Mouse (Mus musculus): ENCODE measurements around the gene Mfsd4a. TPM values are rescaled to one million over a fixed set of nuclear protein-coding genes. Genes with fewer than 3 reads are reported as not detected.

Mfsd4a gene
- polyA plus RNA-seq, 1 experiment from 2014 or later, result 27.3 TPM

DNA sequence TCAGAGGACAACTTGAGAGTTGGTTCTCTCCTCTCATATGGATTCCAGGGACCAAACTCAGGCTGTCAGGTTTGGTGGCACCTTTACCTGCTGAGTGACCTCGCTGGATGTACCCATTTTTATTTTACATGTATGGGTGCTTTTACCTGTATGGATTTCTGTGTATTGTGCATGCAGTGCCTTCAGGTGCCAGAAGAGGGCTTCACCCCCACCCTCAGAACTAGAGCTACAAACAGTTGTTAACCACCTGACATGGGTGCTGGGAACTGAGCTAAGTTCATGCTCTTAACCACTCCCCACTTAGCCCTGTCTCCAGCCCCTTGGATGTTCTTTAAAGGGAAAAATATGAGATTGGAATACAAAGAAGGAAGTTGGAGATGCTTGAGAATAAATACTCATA is 53.1 kb downstream of the Mfsd4a start:
- H3K4me1 ChIP-seq (replicated peaks; ENCODE audit: insufficient read depth, low read length), result 0 out of 2 replicates have a peak, but pooled peaks cover 9% of the 10 kb centered on the region
- H3K4me3 ChIP-seq (replicated peaks; ENCODE audit: low read depth, low read length), result no peak overlapping the region
- peak; percentile 34 for TF ChIP-seq CTCF (IDR thresholded peaks at IDR 0.05; ENCODE audit: low read depth)
- no peak overlapping the region for H3K4me2 ChIP-seq (ENCODE audit: low read length)
- no peaks in the 10 kb centered on the region for H3K27me3 ChIP-seq (ENCODE audit: insufficient read depth, low read length)
- no peak for ATAC-seq (replicated peaks; ENCODE audit: low FRiP score, low read depth)
- 96% methylated on average over 1 of the region's 1 CpGs for WGBS
- peaks cover 34% of the 10 kb centered on the region for H3K36me3 ChIP-seq (ENCODE audit: insufficient read depth, low read length)
- DNase-seq (ENCODE audit: low spot score), result no peak
- H3K27ac ChIP-seq, result no peak overlapping the region
- no peak overlapping the region for H3K9ac ChIP-seq (ENCODE audit: low read depth, low read length)
- no peaks in the 10 kb centered on the region for H3K9me3 ChIP-seq (replicated peaks; ENCODE audit: low read length)

DNA sequence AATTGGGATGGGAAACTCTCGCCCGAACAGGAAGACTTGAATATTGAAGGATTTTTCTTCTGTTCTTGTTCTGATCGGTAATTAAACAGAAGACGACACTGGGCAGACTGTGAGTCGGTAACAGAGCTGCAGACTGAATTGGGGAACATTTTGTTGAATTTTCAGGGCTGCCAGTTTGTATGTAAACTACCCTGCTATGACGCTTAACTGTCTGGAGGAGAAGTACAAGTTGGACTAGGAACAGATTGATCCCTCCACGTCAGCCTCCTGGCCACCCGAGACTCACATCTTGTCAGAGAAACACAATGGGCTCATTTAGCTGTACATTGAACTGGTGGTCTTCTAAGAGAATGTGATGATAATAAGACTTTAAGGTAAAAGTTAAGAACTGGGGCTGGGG is 55.0 kb downstream of the Mfsd4a start:
- peaks cover 17% of the 10 kb centered on the region; the same call in 1 of the 2 replicates for H3K4me1 ChIP-seq (replicated peaks; ENCODE audit: insufficient read depth, low read length)
- H3K4me2 ChIP-seq (ENCODE audit: low read length), result no peak overlapping the region
- ATAC-seq (replicated peaks; ENCODE audit: low FRiP score, low read depth) (no peak), DNase-seq (ENCODE audit: low spot score) (no peak)
- H3K4me3 ChIP-seq (replicated peaks; ENCODE audit: low read depth, low read length), result no peak overlapping the region
- WGBS, result 87% methylated on average over 8 of the region's 8 CpGs
- TF ChIP-seq CTCF (IDR thresholded peaks at IDR 0.05; ENCODE audit: low read depth), result no peak
- no peak overlapping the region for H3K27ac ChIP-seq
- H3K9ac ChIP-seq (ENCODE audit: low read depth, low read length), result no peak overlapping the region
- no peaks in the 10 kb centered on the region for H3K27me3 ChIP-seq (ENCODE audit: insufficient read depth, low read length)
- H3K36me3 ChIP-seq (ENCODE audit: insufficient read depth, low read length), result peaks cover 16% of the 10 kb centered on the region; the same call in 1 of the 2 replicates
- no peaks in the 10 kb centered on the region for H3K9me3 ChIP-seq (replicated peaks; ENCODE audit: low read length)

DNA sequence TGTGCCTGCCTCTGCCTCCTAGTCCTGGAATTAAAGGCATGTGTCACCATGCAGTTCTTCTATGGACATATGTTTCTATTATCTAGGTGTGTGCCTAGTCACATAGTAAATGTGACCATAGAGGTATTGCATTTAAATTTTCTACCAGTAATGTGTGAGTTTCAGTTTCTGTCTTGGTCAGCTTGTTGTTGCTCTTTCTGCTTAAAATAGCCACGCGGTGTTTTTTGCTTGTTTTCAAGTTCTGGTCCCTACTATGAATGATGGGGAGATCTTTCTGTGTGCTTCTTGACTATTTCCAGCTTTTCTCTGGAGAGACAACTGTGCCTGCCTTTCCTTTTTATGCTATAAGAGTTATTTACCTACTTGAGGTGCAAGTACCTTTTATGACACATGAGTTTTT is 56.1 kb downstream of the Mfsd4a start:
- DNase-seq (ENCODE audit: low spot score) (no peak), ATAC-seq (replicated peaks; ENCODE audit: low FRiP score, low read depth) (no peak)
- Histone ChIP-seq H3K4me3 (replicated peaks; ENCODE audit: low read depth, low read length) (no peak overlapping the region), H3K9me3 (replicated peaks; ENCODE audit: low read length) (no peaks in the 10 kb centered on the region), H3K27me3 (ENCODE audit: insufficient read depth, low read length) (no peaks in the 10 kb centered on the region), H3K4me2 (ENCODE audit: low read length) (no peak overlapping the region), H3K9ac (ENCODE audit: low read depth, low read length) (no peak overlapping the region), H3K36me3 (ENCODE audit: insufficient read depth, low read length) (peaks cover 10% of the 10 kb centered on the region; the same call in 1 of the 2 replicates), H3K4me1 (replicated peaks; ENCODE audit: insufficient read depth, low read length) (peaks cover 18% of the 10 kb centered on the region; the same call in 1 of the 2 replicates), H3K27ac (no peak overlapping the region)
- 79% methylated on average over 2 of the region's 2 CpGs for WGBS
- TF ChIP-seq CTCF (IDR thresholded peaks at IDR 0.05; ENCODE audit: low read depth), result no peak

DNA sequence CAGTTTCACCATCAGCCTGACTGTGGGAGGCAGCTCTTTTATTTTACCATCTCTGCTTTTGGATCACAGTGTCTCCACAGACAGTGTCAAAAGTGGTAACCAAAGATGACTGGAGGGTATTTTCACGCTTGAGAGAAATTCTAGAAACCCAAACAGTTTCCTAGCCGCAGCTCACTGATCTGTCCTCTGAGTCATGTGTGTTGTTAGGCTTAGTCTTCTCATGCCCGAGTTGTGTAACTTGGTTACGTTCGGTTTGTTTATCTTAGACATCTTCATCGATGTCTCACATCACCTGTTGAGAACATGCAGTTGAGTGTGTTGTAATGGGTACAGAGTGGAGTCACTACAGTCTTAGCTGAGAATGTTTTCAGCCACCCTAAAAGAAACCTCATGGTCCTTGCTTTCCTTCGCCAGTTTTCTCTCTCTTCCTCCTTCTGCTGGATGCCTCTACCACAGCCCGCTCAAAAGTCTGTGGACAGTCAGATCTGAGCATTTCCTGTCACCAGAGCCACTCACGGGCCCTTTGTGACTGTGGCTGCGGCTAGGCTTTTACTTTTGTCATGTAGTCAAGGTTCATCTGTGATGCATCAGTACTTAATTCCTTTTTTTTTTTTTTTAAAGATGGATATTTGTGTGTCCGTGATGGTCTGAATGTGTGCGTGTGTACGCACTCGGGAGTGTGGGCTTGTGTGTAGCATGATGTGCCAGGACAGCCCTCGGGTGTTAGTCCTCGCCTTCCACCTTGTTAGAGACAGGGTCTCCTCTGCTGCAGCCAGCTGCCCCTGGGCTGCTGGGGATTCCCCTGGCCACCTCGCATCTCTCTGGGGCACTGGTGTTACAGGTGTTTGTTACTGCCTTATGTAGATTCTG is 57.0 kb downstream of the Mfsd4a start:
- H3K4me3 ChIP-seq (replicated peaks; ENCODE audit: low read depth, low read length), result no peak overlapping the region
- H3K27ac ChIP-seq, result no peak overlapping the region
- H3K4me2 ChIP-seq (ENCODE audit: low read length), result no peak overlapping the region
- 71% methylated on average over 17 of the region's 17 CpGs for WGBS
- peaks cover 22% of the 10 kb centered on the region; the same call in 1 of the 2 replicates for H3K4me1 ChIP-seq (replicated peaks; ENCODE audit: insufficient read depth, low read length)
- no peaks in the 10 kb centered on the region for H3K9me3 ChIP-seq (replicated peaks; ENCODE audit: low read length)
- no peak for TF ChIP-seq CTCF (IDR thresholded peaks at IDR 0.05; ENCODE audit: low read depth)
- ATAC-seq (replicated peaks; ENCODE audit: low FRiP score, low read depth) (no peak), DNase-seq (ENCODE audit: low spot score) (peak; percentile 37)
- H3K9ac ChIP-seq (ENCODE audit: low read depth, low read length), result no peak overlapping the region
- H3K27me3 ChIP-seq (ENCODE audit: insufficient read depth, low read length), result no peaks in the 10 kb centered on the region
- 0 out of 2 replicates have a peak, but pooled peaks cover 6% of the 10 kb centered on the region for H3K36me3 ChIP-seq (ENCODE audit: insufficient read depth, low read length)

DNA sequence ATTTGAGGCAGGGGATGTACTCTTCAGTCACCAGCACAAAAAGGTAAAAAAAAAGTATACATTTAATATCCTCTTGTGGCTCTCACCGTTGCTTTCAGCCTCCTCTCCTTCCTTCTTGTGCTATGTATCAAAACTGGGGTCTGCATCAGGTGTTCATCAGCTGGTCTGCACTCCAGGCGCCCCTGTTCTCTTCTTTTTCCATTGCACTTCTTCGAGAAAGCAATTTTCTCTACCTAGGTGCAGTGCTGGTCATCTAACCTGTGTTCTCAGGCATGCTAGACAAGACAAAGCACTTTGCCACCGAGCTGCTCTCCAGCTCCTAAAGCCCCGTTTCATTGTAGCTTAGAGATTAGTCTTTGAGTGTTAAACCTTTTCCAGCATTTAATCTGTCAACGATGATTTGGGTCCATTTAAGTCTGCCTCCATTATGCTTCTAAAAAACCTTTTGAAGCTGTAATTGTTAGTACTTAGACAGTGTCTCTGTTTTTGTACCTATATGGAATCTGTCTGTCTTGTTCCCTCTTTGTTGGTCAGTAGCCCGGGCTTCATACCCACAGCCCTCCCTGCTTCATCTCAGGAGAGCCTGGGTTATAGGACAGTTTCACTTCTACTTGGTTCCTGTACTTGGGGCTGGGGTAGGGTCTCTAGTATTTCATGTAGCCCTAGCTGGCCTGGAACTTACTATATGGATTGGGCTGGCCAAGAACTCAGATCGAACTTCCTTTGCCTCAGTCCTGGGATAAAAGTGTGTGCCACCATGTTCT is 58.8 kb downstream of the Mfsd4a start:
- peaks cover 22% of the 10 kb centered on the region; the same call in 1 of the 2 replicates for H3K4me1 ChIP-seq (replicated peaks; ENCODE audit: insufficient read depth, low read length)
- H3K27me3 ChIP-seq (ENCODE audit: insufficient read depth, low read length), result no peaks in the 10 kb centered on the region
- DNase-seq (ENCODE audit: low spot score), result no peak
- peak overlapping the region; percentile 81 for H3K4me3 ChIP-seq (replicated peaks; ENCODE audit: low read depth, low read length)
- peak overlapping the region; percentile 78 for H3K4me2 ChIP-seq (ENCODE audit: low read length)
- no peaks in the 10 kb centered on the region for H3K36me3 ChIP-seq (ENCODE audit: insufficient read depth, low read length)
- 26% methylated on average over 8 of the region's 8 CpGs for WGBS
- H3K27ac ChIP-seq, result peak overlapping the region; percentile 100
- ATAC-seq (replicated peaks; ENCODE audit: low FRiP score, low read depth), result no peak
- no peak for TF ChIP-seq CTCF (IDR thresholded peaks at IDR 0.05; ENCODE audit: low read depth)
- no peaks in the 10 kb centered on the region for H3K9me3 ChIP-seq (replicated peaks; ENCODE audit: low read length)
- peak overlapping the region; percentile 96 for H3K9ac ChIP-seq (ENCODE audit: low read depth, low read length)
